Mouse (Mus musculus): ENCODE data around the gene Hist1h2an. TPM values are rescaled to one million over a fixed set of nuclear protein-coding genes. Genes with fewer than 3 reads are reported as not detected.
"Not testable (repeated sequence)": the region's sequence is repeated elsewhere in the genome, so short reads cannot be mapped to it uniquely, and the experiment has no call there.

Gene Hist1h2an
- total RNA-seq (2021), result 38.5 and 43.6 TPM in 2 replicates
- long read RNA-seq, experiment 1, result 0 reads
- long read RNA-seq, experiment 2, result 0 reads

DNA sequence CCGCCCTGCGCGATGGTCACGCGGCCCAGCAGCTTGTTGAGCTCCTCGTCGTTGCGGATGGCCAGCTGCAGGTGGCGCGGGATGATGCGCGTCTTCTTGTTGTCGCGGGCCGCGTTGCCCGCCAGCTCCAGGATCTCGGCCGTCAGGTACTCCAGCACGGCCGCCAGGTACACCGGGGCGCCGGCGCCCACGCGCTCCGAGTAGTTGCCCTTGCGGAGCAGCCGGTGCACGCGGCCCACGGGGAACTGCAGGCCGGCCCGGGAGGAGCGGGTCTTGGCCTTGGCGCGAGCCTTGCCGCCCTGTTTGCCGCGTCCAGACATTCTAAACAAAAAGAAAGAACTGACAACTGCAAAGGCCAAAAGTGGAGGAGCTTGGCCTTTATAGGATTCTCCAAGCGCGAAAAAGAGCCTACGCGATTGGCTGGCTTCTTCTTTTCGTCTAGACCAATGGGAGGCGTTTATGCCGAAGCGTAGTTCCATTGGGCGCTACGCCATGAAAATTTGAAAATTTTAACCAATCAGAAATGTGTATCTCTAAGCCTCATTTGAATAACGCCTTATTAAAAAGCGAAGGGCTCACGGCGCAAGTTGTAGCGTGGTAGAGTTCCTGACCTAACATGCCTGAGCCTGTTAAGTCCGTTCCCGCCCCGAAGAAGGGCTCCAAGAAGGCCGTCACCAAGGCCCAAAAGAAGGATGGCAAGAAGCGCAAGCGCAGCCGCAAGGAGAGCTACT lies at the start of gene Hist1h2an, which contains the start of gene Hist1h2bp:
Hist1h2an (minus strand) TSS at position 320 of the 731 bp plus-strand sequence.
Hist1h2bp (plus strand) TSS at position 563 of the 731 bp plus-strand sequence.
- peak; percentile 90 for DNase-seq

GRCm38 (mm10) chr13:21833461-21833860 lies 46.4 kb upstream of the Hist1h2an start, which contains the start of the genes Hist1h2ap and Hist1h2br:
TSS of gene Hist1h2ap (minus strand) at chr13:21833507.
TSS of gene Hist1h2br (plus strand) at chr13:21833743.
- not testable (repeated sequence) for DNase-seq

DNA sequence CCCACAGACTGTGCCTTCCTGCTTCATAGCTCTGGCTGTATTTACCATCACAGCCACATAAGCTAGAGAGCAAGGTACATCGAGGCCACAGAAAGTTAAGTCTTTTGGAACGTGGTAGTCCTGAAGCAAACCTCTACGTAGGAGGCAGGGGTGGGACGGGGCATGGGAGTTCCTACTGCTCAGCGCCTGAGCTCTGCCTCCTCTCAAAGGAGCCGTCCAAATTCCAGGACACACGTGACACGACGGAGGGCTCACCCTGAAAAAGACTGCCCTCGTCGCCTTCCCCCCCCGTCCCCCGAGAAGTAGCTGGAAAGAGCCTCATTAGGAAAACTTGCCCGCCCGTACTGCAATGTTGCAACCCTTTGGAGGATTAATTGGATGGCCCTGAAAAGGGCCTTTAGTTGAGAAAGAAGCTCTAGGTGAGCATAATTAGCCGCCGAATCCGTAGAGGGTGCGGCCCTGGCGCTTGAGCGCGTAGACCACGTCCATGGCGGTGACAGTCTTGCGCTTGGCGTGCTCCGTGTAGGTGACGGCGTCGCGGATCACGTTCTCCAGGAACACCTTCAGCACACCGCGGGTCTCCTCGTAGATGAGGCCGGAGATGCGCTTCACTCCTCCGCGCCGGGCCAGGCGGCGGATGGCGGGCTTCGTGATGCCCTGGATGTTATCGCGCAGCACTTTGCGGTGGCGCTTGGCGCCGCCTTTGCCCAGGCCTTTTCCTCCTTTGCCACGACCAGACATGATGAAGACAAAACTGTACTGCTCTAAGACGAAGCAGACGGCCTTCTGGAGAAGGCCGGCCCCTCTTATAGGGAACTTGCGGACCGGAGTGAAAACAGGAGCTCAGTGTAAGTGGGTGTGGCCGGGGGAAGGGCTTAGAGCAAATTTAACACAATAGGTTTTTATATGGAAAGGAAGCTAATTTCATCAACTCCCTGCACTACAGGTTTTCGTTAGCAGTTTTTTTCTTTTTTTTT lies 44.7 kb upstream of the Hist1h2an start, which contains the start of gene Hist1h4n:
Hist1h4n (minus strand) TSS at position 779 of the 977 bp plus-strand sequence.
- DNase-seq, result peak; percentile 15

GRCm38 (mm10) chr13:21830344-21830743 lies 43.3 kb upstream of the Hist1h2an start:
- DNase-seq, result no peak

DNA sequence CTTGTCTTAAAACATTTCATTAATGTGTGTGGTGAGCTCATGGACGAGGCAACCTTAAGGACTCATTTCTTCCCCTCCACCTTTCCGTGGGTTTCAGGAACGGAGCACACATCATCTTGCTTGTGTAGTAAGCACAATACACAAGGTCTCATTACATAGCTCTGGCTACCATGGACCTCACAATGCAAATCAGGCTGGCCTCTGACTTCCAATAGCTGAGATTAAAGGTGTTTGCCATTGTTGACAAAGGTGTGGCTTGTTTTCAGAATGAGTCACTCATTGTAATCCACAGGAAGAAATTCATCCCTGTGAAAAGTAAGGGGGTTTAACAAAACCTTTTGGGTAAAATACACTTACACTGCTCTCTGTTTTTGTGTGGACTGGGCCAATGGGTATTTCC lies 41.5 kb upstream of the Hist1h2an start:
- DNase-seq, result no peak

GRCm38 (mm10) chr13:21820082-21820890 lies 33.3 kb upstream of the Hist1h2an start:
- DNase-seq, result not testable (repeated sequence)

- peak; percentile 9 for DNase-seq
These were observed 25.1 kb upstream of the Hist1h2an start for GRCm38 (mm10) chr13:21812092-21812491.

DNA sequence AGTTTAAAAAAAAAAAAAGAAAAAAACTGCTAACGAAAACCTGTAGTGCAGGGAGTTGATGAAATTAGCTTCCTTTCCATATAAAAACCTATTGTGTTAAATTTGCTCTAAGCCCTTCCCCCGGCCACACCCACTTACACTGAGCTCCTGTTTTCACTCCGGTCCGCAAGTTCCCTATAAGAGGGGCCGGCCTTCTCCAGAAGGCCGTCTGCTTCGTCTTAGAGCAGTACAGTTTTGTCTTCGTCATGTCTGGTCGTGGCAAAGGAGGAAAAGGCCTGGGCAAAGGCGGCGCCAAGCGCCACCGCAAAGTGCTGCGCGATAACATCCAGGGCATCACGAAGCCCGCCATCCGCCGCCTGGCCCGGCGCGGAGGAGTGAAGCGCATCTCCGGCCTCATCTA lies 24.5 kb upstream of the Hist1h2an start, which contains the start of gene Hist1h4m:
Hist1h4m (plus strand) TSS at position 208 of the 400 bp plus-strand sequence.
- DNase-seq, result peak; percentile 53

- not testable (repeated sequence) for DNase-seq
These were observed 24.1 kb upstream of the Hist1h2an start for GRCm38 (mm10) chr13:21811074-21811473.

GRCm38 (mm10) chr13:21810073-21810472 lies 23.1 kb upstream of the Hist1h2an start, which contains the start of the genes Hist1h2bq and Hist1h2ao:
TSS of gene Hist1h2bq (minus strand) at chr13:21810197.
TSS of gene Hist1h2ao (plus strand) at chr13:21810465.
- not testable (repeated sequence) for DNase-seq

GRCm38 (mm10) chr13:21803058-21803457 lies 16.0 kb upstream of the Hist1h2an start:
- not testable (repeated sequence) for DNase-seq

DNA sequence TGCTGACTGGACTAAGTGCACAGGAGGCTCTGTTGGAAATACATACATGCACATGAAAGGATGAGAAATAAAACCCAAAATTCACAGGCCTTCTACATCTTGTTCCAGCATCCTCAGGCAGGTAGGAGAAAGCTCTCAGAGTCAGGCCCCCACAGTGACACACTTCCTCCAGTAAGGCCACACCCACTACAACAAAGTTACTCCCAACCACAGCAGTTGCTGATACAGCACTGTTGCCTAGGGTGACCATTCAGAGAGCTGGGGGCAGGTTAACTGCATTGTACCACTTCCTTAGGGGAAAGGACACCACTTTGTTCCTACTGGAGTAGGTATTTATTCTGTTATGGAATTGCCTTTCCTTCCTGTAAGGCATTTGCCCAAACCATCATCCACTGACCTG lies 10.1 kb upstream of the Hist1h2an start:
- not testable (repeated sequence) for DNase-seq

GRCm38 (mm10) chr13:21795584-21795983 lies 8.6 kb upstream of the Hist1h2an start:
- DNase-seq, result no peak

DNA sequence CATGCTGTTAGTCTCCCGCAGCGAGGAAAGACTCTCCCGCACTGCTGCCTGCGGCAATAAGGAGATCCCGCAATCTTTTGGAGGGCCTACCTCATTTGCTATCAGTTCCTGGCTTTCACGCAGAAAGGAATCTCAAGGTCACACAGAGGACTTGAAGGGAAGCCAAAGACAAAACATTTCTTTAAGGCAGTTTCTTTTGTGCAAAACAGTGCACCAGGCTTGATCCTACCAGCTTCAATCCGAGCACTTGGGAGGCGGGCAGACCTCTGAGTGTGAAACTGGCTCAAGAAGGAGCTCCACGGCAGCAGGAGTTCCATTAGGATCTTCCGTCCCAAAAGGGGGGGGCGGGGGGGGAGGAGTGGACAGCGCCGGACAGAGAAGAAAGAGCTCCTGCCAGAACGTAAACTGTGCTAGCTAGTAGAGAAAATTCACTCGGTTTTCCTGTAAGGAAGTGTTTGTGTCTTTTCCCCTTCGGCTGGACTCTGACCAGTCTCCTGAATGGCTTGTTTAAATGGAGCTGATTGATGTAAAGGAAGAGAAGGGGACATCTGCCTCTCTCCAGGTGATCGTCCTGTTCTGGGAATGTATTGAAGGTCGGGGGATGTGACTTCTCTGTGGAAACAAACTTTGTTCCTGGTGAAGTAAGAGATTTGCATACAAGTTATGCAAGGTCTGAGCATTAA lies 3.7 kb upstream of the Hist1h2an start:
- peak; percentile 12 for DNase-seq

DNA sequence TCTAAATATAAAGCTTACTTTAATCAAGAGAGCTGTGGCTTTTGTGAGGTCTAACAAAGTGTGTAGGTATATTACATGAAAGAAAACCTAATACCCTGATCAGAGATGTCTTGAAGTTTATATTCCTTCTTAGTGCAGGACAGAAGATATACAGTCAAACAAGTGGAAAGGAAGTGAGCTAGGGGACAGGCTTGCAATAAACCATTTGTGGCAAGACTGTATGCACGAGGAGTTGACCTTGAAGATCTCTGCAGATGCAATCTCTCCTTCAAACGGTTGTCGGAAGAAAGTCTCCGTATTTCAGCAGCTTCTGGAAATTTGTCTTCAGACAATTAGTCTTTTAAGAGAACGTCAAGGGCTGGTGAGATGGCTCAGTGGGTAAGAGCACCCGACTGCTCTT lies 2.9 kb upstream of the Hist1h2an start:
- no peak for DNase-seq

- no peak for DNase-seq
These were observed 959 bp upstream of the Hist1h2an start for GRCm38 (mm10) chr13:21787760-21788593.

- no peak for DNase-seq
These were observed 674 bp downstream of the Hist1h2an start for GRCm38 (mm10) chr13:21786189-21786898.

DNA sequence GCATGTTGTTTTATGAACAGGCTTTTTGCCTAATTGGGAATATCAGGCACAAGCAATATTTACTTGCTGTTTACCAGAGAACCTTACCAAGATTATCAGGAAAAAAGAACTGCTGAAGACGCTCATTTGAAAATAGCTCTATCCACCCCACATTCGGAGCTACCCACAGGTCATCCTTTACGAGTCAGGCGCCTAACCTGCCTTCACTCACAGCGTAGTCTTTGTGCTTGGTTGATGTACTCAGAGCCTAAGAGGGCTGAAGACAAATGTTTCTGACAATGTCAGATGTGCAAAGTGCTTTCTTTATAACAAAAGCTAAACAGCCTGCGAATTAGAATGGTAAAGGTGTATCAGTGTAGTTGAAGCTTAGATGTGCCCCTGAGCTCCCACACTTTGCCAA lies 2.7 kb downstream of the Hist1h2an start:
- no peak for DNase-seq

- peak; percentile 48 for DNase-seq
These were observed 3.3 kb downstream of the Hist1h2an start for GRCm38 (mm10) chr13:21783734-21784161.
